Mouse (Mus musculus) neural tube, embryonic 12.5 days (tissue): ENCODE data around the gene Gal. TPM values are rescaled to one million over a fixed set of nuclear protein-coding genes. Genes with fewer than 3 reads are reported as not detected.

ENCODE experiments used
- ATAC-seq: fragments of 200-750 bp; cut with Nextera tagmentation; 2 replicates; pipeline ENCODE4 v1.8.0; 2017; ENCODE audit warnings: low read depth, mild to moderate bottlenecking, moderate TSS enrichment, moderate library complexity; ENCODE audit not compliant: low FRiP score
- H3K27ac ChIP-seq: fragments of 300-500 bp; sonication (generic); 2 replicates; pipeline ENCODE4 v1.5.1; 2016
- H3K27me3 ChIP-seq: fragments of 300-500 bp; sonication (generic); replicated peaks from 2 replicates; pipeline ENCODE4 v1.6.1; 2016; ENCODE audit warnings: mild to moderate bottlenecking
- H3K36me3 ChIP-seq: fragments of 300-500 bp; sonication (generic); 2 replicates; pipeline ENCODE4 v1.6.1; 2016; ENCODE audit warnings: mild to moderate bottlenecking
- H3K4me1 ChIP-seq: fragments of 300-500 bp; sonication (generic); 2 replicates; pipeline ENCODE4 v1.6.1; 2016
- H3K4me2 ChIP-seq: fragments of 300-500 bp; sonication (generic); replicated peaks from 2 replicates; pipeline ENCODE4 v1.6.1; 2016; ENCODE audit warnings: mild to moderate bottlenecking
- H3K4me3 ChIP-seq: fragments of 300-500 bp; sonication (generic); 2 replicates; pipeline ENCODE4 v1.5.1; 2016
- H3K9ac ChIP-seq: fragments of 300-500 bp; sonication (generic); 2 replicates; pipeline ENCODE4 v1.6.1; 2016; ENCODE audit warnings: mild to moderate bottlenecking
- H3K9me3 ChIP-seq: fragments of 300-500 bp; sonication (generic); 2 replicates; pipeline ENCODE4 v1.6.1; 2016; ENCODE audit warnings: mild to moderate bottlenecking
- WGBS: fragments of 180-500 bp; shearing (Covaris S2); methylation state at CpG from one replicate; pipeline ENCODE4 v1.1.7; 2016; 5-methylcytosine and 5-hydroxymethylcytosine counted together
- polyA plus RNA-seq: library from polyadenylated mRNA; unstranded; fragments of >200 nt; fragmentation: Nextera tagmentation; extraction: Ambion mirVana; gene quantifications from 2 replicates; pipeline ENCODE4 v1.2.1, GENCODE M21; 2016

Gal gene
- 16.3 and 28.7 TPM in 2 replicates for polyA plus RNA-seq

DNA sequence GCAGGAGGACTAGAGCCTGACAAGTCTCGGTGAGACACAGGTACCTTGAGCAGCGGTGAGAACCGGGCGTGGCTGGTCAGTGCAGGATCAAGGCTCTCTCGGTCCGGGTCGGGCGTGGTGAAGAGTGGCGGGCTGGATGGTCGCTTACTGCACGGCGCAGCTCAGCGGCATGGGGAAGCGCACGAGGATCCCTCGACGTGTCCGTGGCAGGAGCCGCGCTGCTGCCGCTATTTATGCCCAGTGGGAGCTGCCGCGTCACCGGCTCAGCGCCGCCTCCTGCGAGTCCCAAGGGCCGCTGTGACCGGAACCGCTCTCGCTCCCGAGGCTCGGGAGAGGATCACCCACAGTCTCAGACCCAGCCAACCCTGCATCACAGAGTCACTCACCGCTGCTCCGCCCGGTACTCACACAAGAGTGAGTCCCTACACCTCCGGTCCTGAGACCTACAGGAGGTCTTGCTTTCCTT, at the start of gene Gal:
Gene Gal (minus strand): TSS at position 277 of the 466 bp plus-strand sequence.
- no peak within 1 kb of the TSS for H3K27ac ChIP-seq
- peak within 1 kb of the TSS; percentile 63 for H3K4me2 ChIP-seq
- H3K4me1 ChIP-seq: peaks cover 9% of the 10 kb centered on the region
- WGBS: 3% methylated on average over 37 of the region's 37 CpGs
- no peaks in the 10 kb centered on the region for H3K9me3 ChIP-seq
- ATAC-seq: 0 out of 2 replicates have a peak, but pooled peaks have one; percentile 21
- 0 out of 2 replicates have a peak within 1 kb of the TSS, but pooled peaks have one; percentile 40 for H3K9ac ChIP-seq
- H3K27me3 ChIP-seq: peaks cover 29% of the 10 kb centered on the region
- H3K36me3 ChIP-seq: no peaks in the 10 kb centered on the region
- peak within 1 kb of the TSS; percentile 29 for H3K4me3 ChIP-seq

DNA sequence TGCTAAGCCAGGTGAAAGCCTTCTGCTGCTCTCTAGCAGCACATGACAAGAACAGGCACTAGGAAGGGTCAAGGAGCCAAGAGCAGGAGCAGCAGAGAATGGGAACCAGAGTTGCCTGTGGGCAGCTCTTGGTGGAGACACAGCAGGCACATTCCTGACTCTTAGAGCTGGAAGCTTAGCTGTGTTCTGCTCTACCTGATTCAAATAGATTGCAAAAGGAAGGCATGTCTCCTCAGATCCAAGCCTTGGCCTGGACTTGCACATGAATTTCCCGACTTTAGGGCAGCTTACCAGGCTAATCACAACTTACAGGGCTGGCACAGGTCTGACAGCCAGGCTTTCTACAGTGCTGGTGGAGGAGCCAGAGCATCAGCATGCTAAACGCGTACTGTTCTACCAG, 45.6 kb upstream of the Gal start:
- H3K27ac ChIP-seq: no peak overlapping the region
- H3K4me3 ChIP-seq: no peak overlapping the region
- H3K4me1 ChIP-seq: no peaks in the 10 kb centered on the region
- no peaks in the 10 kb centered on the region for H3K9me3 ChIP-seq
- H3K4me2 ChIP-seq: no peak overlapping the region
- H3K27me3 ChIP-seq: no peaks in the 10 kb centered on the region
- 95% methylated on average over 3 of the region's 3 CpGs for WGBS
- no peak for ATAC-seq
- peaks cover 98% of the 10 kb centered on the region for H3K36me3 ChIP-seq
- H3K9ac ChIP-seq: no peak overlapping the region

DNA sequence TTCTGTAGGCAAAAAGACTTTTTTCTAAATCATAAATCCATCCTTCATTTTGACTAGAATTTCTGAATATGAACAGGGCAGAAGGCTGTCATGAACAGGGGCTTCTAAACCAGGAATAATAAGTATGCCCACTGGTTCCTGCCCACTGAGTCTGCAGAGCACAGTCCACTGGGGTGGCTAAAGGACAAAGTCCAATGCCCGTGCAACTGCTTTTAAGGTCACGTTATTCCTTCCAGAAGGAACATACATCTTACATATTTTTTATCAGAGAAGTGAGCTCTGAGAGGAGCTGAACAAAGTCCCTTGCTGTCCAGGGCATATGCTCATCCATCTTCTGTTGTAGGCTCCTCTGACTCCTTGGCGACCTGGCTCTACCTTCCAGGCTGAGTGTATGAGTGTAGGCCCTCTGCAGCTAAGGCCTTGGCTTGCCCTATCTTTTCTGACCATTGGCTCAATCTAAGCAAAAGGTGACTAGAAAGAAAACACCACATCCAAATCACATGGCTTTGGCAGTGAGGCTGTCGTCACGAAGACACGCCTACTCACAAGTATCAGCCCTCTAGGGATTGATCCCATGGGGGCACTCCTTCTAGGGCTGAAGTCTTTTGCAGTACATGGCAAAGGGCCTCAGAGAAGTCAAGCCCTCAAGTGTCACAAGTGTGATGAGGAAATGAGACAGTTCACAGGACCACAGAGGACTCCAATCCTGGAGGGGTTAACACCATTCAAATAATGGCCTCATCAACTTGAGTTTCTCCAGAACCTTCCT, 44.2 kb upstream of the Gal start:
- WGBS: 93% methylated on average over 6 of the region's 6 CpGs
- Histone ChIP-seq H3K9ac (no peak overlapping the region), H3K4me1 (no peaks in the 10 kb centered on the region), H3K4me3 (no peak overlapping the region), H3K9me3 (no peaks in the 10 kb centered on the region), H3K27ac (no peak overlapping the region), H3K4me2 (no peak overlapping the region), H3K36me3 (peaks cover 97% of the 10 kb centered on the region), H3K27me3 (no peaks in the 10 kb centered on the region)
- ATAC-seq: no peak

DNA sequence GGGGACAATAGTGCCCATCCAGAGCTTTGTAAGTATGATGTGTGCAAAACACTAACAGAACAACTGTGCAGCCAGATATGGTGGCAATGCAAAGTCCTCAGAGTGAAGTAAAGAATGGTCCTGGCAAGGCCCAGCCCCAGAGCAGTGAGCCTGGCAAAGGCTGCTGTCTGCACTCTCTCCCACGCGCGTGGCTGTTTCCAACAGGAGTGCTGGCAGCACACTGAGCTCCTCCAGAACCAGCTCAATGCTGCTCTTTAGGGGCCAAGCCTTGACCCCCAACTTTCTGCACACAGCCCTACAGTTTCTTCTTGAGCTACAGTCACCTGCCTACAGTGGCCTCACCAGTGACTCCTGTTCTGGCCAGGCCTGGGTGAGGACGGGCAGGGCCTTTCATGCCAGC, 43.4 kb upstream of the Gal start:
- Histone ChIP-seq H3K4me1 (no peaks in the 10 kb centered on the region), H3K4me2 (no peak overlapping the region), H3K36me3 (peaks cover 95% of the 10 kb centered on the region), H3K9ac (no peak overlapping the region), H3K9me3 (no peaks in the 10 kb centered on the region), H3K27me3 (no peaks in the 10 kb centered on the region), H3K4me3 (no peak overlapping the region), H3K27ac (no peak overlapping the region)
- 95% methylated on average over 4 of the region's 4 CpGs for WGBS
- no peak for ATAC-seq

DNA sequence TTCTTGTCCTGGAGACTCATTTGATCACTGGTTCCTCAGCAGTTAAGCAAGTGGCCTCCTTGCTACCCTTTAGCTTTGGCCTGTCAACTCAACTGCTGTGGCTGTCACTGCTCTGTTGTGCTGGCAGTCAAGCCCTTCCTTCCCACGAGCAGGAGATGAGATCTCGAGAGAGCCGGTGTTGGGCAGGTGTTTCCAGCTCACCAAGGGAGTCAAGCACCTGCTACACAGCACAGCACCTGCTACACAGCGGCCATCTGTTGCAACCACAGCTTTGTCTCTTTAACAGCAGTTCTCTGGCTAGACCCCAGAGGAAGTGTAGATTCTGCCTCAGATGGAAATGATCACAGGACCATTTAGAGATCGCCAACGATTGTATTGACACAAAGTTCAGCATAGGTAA, 37.3 kb upstream of the Gal start:
- Histone ChIP-seq H3K9me3 (no peaks in the 10 kb centered on the region), H3K36me3 (peaks cover 34% of the 10 kb centered on the region), H3K4me2 (no peak overlapping the region), H3K4me3 (no peak overlapping the region), H3K9ac (no peak overlapping the region), H3K4me1 (no peaks in the 10 kb centered on the region), H3K27me3 (no peaks in the 10 kb centered on the region), H3K27ac (no peak overlapping the region)
- peak; percentile 69 for ATAC-seq
- WGBS: 68% methylated on average over 6 of the region's 6 CpGs

DNA sequence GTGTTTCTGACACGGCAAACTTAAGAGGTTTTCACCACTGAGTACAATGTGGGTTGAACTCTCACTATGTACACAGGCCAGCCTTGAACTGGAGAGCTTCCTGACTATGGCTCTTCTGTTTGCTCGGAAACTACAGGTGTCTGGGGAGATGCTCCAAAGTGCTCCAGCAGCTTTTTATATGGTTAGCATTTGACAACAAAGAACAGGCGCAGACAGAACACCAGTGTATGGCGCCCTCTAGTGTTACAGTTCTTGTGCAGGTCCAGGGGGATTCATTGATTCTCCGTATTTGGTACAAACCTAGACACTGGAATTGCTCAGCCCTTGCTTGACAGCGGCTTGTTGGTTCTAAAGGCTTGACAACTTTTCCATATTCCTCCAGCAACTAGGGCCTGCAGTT, 36.8 kb upstream of the Gal start:
- Histone ChIP-seq H3K36me3 (peaks cover 31% of the 10 kb centered on the region), H3K9ac (no peak overlapping the region), H3K4me1 (no peaks in the 10 kb centered on the region), H3K27ac (no peak overlapping the region), H3K27me3 (no peaks in the 10 kb centered on the region), H3K9me3 (no peaks in the 10 kb centered on the region), H3K4me3 (no peak overlapping the region), H3K4me2 (no peak overlapping the region)
- peak; percentile 80 for ATAC-seq
- 31% methylated on average over 6 of the region's 6 CpGs for WGBS

DNA sequence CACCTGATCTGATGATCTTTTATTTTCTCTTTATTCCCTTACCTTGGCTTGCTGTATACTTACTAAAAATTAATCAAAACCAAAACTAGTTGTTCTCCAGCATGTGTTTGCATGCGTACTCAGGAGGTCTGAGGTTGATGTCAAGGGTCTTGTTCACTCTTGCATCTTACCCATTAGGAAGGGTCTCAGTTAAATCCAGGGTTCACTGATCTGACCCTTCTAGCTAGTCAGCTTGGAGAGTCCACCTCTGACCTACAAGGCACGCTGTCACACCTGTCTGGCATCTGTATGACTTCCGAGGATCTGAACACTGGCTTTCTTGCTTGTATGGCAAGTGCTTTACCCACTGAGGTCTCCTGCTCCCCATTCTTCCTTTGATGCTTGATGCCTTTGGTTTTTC, 36.4 kb upstream of the Gal start:
- H3K27me3 ChIP-seq: no peaks in the 10 kb centered on the region
- H3K4me2 ChIP-seq: no peak overlapping the region
- no peak overlapping the region for H3K27ac ChIP-seq
- H3K36me3 ChIP-seq: peaks cover 27% of the 10 kb centered on the region
- H3K9ac ChIP-seq: no peak overlapping the region
- ATAC-seq: no peak
- H3K4me3 ChIP-seq: no peak overlapping the region
- no peaks in the 10 kb centered on the region for H3K4me1 ChIP-seq
- 92% methylated on average over 3 of the region's 3 CpGs for WGBS
- H3K9me3 ChIP-seq: no peaks in the 10 kb centered on the region

DNA sequence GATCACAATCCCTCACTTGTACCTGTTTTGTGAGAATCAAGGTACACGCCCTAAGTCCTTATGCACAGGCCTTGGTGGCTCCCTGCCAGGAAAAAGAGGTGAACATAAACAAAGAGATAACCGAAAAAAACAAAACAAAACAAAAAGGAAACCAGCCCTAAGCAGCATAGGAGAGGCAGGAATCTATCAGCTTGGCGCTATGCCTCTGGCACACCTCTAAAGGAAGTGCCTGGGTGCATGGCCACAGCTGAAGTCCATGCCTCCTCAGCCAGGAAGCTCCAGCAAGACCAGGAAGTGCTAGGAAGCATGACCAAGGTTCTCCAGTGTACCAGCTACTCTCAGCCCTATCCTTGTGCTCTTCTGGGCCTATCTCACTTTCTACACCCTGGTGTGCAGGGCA, 34.9 kb upstream of the Gal start:
- Histone ChIP-seq H3K4me1 (no peaks in the 10 kb centered on the region), H3K27ac (no peak overlapping the region), H3K36me3 (peaks cover 12% of the 10 kb centered on the region), H3K4me3 (no peak overlapping the region), H3K9me3 (no peaks in the 10 kb centered on the region), H3K9ac (no peak overlapping the region), H3K27me3 (no peaks in the 10 kb centered on the region), H3K4me2 (no peak overlapping the region)
- no peak for ATAC-seq
- 82% methylated on average over 3 of the region's 3 CpGs for WGBS

DNA sequence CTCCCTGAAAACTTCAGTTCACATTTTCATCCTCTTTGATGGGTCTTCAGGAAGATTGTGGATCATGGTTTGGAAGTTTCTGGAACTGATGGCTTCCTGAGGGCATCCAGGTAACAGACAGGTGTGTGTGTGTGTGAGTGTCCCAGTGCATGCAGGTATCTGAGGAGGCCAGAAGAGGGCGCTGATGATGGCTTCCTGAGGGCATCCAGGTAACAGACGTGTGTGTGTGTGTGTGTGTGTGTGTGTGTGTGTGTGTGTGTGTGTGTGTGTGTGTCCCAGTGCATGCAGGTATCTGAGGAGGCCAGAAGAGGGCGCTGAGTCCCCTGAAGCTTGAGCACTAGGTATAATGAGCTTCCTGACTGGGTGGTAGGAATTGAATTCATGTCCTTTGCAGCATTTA, 33.0 kb upstream of the Gal start:
- 60% methylated on average over 3 of the region's 3 CpGs for WGBS
- H3K4me2 ChIP-seq: no peak overlapping the region
- no peak overlapping the region for H3K4me3 ChIP-seq
- H3K9me3 ChIP-seq: no peaks in the 10 kb centered on the region
- no peaks in the 10 kb centered on the region for H3K27me3 ChIP-seq
- no peak for ATAC-seq
- no peak overlapping the region for H3K27ac ChIP-seq
- H3K36me3 ChIP-seq: no peaks in the 10 kb centered on the region
- H3K4me1 ChIP-seq: no peaks in the 10 kb centered on the region
- no peak overlapping the region for H3K9ac ChIP-seq

DNA sequence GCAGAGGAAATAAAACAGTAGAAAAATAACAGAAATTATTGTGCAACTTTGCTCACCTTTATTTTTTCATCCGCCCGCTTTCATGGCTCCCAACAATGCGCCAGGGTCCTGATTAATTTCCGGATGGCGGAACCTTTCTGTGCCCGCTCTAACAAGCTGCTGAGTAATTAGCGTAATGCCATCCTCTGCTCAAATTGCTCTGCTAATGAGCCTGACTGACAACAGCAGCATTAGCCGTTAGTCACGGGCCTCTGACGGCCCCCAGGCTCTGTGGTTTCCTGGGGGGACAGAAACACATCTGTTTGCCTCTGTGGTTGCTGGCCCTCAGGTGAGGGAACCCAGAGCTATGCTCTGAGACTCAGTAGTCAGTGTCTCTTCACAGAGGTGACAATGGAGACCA, 26.7 kb upstream of the Gal start:
- ATAC-seq: peak; percentile 41; the same call in 1 of the 2 replicates
- H3K9me3 ChIP-seq: no peaks in the 10 kb centered on the region

DNA sequence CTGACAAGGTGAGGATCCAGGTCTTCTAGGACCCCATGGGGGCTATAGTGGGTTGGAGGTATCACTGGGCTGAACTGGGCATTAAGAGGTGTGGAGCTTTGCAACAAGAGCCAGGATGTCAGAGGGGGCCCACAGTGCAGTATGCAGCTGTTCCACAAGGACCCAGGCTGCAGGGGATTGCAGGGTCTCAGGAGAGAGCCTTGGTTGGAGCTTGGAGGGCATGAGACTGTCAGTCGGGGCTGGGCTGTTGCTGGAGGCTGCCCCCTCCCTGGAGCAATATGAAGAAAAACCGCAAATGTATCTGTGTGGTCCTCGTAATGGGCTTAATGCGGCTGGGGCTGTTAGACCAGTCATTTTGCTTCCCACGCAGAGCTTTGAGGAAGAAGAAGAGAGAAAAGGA, 26.3 kb upstream of the Gal start:
- no peaks in the 10 kb centered on the region for H3K9me3 ChIP-seq
- 0 out of 2 replicates have a peak, but pooled peaks cover 3% of the 10 kb centered on the region for H3K27me3 ChIP-seq
- H3K36me3 ChIP-seq: no peaks in the 10 kb centered on the region
- H3K4me1 ChIP-seq: no peaks in the 10 kb centered on the region
- no peak overlapping the region for H3K4me3 ChIP-seq
- no peak overlapping the region for H3K27ac ChIP-seq
- 0 out of 2 replicates have a peak, but pooled peaks have one; percentile 29 for ATAC-seq
- H3K4me2 ChIP-seq: no peak overlapping the region
- WGBS: 40% methylated on average over 5 of the region's 5 CpGs
- H3K9ac ChIP-seq: no peak overlapping the region

More for the DNA sequence above, 26.7 kb upstream of the Gal start:
- no peak overlapping the region for H3K4me2 ChIP-seq
- H3K4me3 ChIP-seq: no peak overlapping the region
- H3K36me3 ChIP-seq: no peaks in the 10 kb centered on the region
- 0 out of 2 replicates have a peak, but pooled peaks cover 3% of the 10 kb centered on the region for H3K27me3 ChIP-seq
- no peak overlapping the region for H3K27ac ChIP-seq
- WGBS: 25% methylated on average over 10 of the region's 10 CpGs
- no peak overlapping the region for H3K9ac ChIP-seq
- no peaks in the 10 kb centered on the region for H3K4me1 ChIP-seq

DNA sequence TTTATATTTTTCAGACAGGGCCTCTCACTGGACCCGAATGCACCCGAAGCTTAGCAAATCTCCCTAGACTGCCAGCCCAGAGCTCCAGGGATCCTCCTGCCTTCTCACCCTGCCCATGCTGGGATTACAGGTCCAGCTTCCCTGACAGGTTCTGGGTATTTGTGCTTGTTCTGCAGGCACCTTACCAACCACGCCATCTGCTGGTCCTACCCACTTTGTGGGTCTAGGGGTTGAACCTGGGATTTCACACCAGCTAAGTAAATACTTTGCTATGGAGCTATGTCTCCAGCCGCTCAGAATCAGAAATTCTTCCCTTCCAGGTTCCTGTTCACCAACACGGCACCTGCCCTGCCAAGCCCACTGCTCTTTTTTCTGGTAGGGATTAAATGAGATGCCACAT, 23.6 kb upstream of the Gal start:
- H3K27ac ChIP-seq: no peak overlapping the region
- H3K4me1 ChIP-seq: no peaks in the 10 kb centered on the region
- no peaks in the 10 kb centered on the region for H3K36me3 ChIP-seq
- H3K9me3 ChIP-seq: no peaks in the 10 kb centered on the region
- no peak for ATAC-seq
- 0 out of 2 replicates have a peak, but pooled peaks cover 3% of the 10 kb centered on the region for H3K27me3 ChIP-seq
- no peak overlapping the region for H3K4me3 ChIP-seq
- 75% methylated on average over 5 of the region's 5 CpGs for WGBS
- H3K9ac ChIP-seq: no peak overlapping the region
- no peak overlapping the region for H3K4me2 ChIP-seq

DNA sequence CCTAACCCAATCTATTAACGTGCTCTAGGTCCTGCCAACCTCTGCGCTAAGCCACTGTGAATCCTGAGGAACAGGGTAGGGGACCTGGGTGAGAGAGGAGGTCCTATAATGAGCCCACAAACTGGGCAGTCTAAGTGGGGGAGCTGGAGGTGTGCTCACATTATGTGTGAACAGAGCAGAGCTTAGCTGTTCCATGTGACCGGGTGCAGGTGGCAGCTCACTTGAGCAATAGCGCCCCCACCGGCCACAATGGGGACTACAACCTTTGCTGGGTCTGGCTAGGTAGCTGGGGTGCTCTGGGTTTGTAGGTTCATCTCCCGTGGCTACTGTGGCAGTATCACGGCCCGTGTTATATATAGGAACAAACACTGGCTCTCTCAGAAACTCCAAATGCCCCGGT, 22.5 kb upstream of the Gal start:
- ATAC-seq: no peak
- H3K4me3 ChIP-seq: no peak overlapping the region
- no peaks in the 10 kb centered on the region for H3K4me1 ChIP-seq
- H3K4me2 ChIP-seq: no peak overlapping the region
- no peak overlapping the region for H3K9ac ChIP-seq
- 0 out of 2 replicates have a peak, but pooled peaks cover 3% of the 10 kb centered on the region for H3K27me3 ChIP-seq
- 60% methylated on average over 9 of the region's 9 CpGs for WGBS
- H3K36me3 ChIP-seq: no peaks in the 10 kb centered on the region
- no peak overlapping the region for H3K27ac ChIP-seq
- H3K9me3 ChIP-seq: no peaks in the 10 kb centered on the region
